Mouse (Mus musculus) hindbrain, embryonic 16.5 days (tissue): ENCODE data around the gene Wnt5b. TPM values are rescaled to one million over a fixed set of nuclear protein-coding genes. Genes with fewer than 3 reads are reported as not detected.

Source experiments
- ATAC-seq: fragments of 200-750 bp; cut with Nextera tagmentation; 2 replicates; pipeline ENCODE4 v1.8.0; 2017; ENCODE audit warnings: moderate TSS enrichment, moderate library complexity
- H3K27ac ChIP-seq: fragments of 300-500 bp; sonication (generic); 2 replicates; pipeline ENCODE4 v1.5.1; 2014; ENCODE audit warnings: low read depth, mild to moderate bottlenecking, control low read depth, low read length, moderate library complexity
- H3K27me3 ChIP-seq: fragments of 300-500 bp; sonication (generic); replicated peaks from 2 replicates; pipeline ENCODE4 v1.6.1; 2014; ENCODE audit warnings: low read length; ENCODE audit not compliant: control insufficient read depth, insufficient read depth
- H3K36me3 ChIP-seq: fragments of 300-500 bp; sonication (generic); 2 replicates; pipeline ENCODE4 v1.6.1; 2014; ENCODE audit warnings: mild to moderate bottlenecking, low read length, moderate library complexity, mixed read lengths; ENCODE audit not compliant: control insufficient read depth, insufficient read depth
- H3K4me1 ChIP-seq: fragments of 300-500 bp; sonication (generic); 2 replicates; pipeline ENCODE4 v1.6.1; 2014; ENCODE audit warnings: low read depth, low read length; ENCODE audit not compliant: control insufficient read depth, insufficient read depth
- H3K4me2 ChIP-seq: fragments of 300-500 bp; sonication (generic); 2 replicates; pipeline ENCODE4 v1.6.1; 2014; ENCODE audit warnings: mild to moderate bottlenecking, low read length, control low read depth, moderate library complexity
- H3K4me3 ChIP-seq: fragments of 300-500 bp; sonication (generic); 2 replicates; pipeline ENCODE4 v1.5.1; 2014; ENCODE audit warnings: mild to moderate bottlenecking, low read length, control low read depth, moderate library complexity
- H3K9ac ChIP-seq: fragments of 300-500 bp; sonication (generic); 2 replicates; pipeline ENCODE4 v1.6.1; 2014; ENCODE audit warnings: low read depth, mild to moderate bottlenecking, control low read depth, low read length, moderate library complexity
- H3K9me3 ChIP-seq: fragments of 300-500 bp; sonication (generic); 2 replicates; pipeline ENCODE4 v1.6.1; 2014; ENCODE audit warnings: mild to moderate bottlenecking, low read length, moderate library complexity; ENCODE audit not compliant: control insufficient read depth
- whole genome bisulfite sequencing: fragments of 180-500 bp; shearing (Covaris S2); extraction: QIAGEN DNeasy Blood & Tissue Kit; methylation state at CpG from one replicate; pipeline ENCODE4 v1.1.7; 2014; 5-methylcytosine and 5-hydroxymethylcytosine counted together
- polyA plus RNA-seq: library from polyadenylated mRNA; unstranded; fragments of >200 nt; fragmentation: Nextera tagmentation; extraction: Ambion mirVana; gene quantifications from 2 replicates; pipeline ENCODE4 v1.2.1, GENCODE M21; 2015

The Wnt5b gene
- polyA plus RNA-seq, 1 experiment from 2014 or later = 4.1 TPM

DNA sequence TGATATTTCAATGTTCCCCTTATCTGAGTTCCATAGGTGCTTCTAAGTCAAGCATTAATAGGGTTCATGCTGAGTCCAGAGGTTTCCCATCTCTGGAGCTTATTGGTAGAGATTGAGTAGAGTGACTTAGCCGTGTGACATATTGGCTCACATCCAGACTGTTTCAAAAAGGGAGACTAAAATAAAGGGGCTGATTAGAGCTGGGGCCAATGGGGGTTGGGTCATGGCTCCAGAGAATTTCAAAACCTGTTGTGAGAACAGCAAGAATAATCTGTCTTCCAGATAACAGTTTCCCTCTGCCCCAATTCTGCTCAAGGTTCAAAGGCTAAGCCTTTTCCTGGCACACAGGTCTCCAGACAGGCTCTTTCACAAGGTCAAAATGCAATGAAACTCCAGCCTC, 134.4 kb downstream of the Wnt5b start:
- no peak overlapping the region for H3K9ac ChIP-seq
- H3K36me3 ChIP-seq = no peaks in the 10 kb centered on the region
- no peaks in the 10 kb centered on the region for H3K4me1 ChIP-seq
- no peaks in the 10 kb centered on the region for H3K27me3 ChIP-seq
- H3K9me3 ChIP-seq = no peaks in the 10 kb centered on the region
- H3K4me2 ChIP-seq = no peak overlapping the region
- no peak overlapping the region for H3K4me3 ChIP-seq
- 47% methylated on average over 1 of the region's 1 CpGs for WGBS
- no peak overlapping the region for H3K27ac ChIP-seq
- no peak for ATAC-seq

DNA sequence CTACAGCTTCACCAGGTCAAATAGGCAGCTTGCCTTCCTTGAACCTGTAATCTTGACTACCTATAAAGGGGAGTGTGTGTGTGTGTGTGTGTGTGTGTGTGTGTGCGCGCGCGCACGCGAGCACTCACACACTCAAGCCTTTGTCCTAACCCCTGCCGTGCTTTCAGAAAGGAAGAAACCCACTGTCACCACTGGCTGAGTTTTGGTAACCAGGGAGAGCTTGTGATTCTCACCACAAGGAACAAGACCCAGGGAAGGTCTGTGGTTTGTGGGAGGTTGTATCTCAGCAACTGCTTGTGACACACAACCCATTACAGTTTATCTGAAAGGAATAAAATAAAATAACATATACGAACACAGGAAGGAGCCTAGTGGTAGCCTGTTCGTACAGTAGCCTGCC, 135.6 kb downstream of the Wnt5b start:
- no peaks in the 10 kb centered on the region for H3K9me3 ChIP-seq
- no peak overlapping the region for H3K27ac ChIP-seq
- no peaks in the 10 kb centered on the region for H3K36me3 ChIP-seq
- H3K4me2 ChIP-seq = no peak overlapping the region
- no peaks in the 10 kb centered on the region for H3K27me3 ChIP-seq
- no peak overlapping the region for H3K4me3 ChIP-seq
- WGBS = 54% methylated on average over 9 of the region's 9 CpGs
- H3K9ac ChIP-seq = no peak overlapping the region
- no peaks in the 10 kb centered on the region for H3K4me1 ChIP-seq
- no peak for ATAC-seq

DNA sequence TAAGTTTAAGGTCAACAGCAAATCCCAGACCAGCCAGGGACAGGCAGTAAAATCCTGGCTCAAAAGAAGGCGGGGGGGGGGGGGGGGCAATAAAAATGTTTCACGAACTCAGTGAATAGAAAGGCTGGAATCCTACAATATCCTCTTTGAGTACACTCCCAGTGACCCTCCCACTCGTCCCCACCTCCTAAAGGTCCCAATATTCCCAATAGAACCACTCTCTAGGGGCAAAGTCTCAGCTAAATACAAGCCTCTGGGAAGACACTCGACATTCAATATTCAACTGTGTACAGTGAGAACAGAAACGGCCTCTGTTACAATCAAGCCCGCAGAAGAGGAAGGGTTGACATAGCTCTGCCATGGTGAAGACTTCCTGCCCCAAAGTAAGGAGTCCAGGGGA, 136.3 kb downstream of the Wnt5b start:
- no peak overlapping the region for H3K27ac ChIP-seq
- H3K36me3 ChIP-seq = no peaks in the 10 kb centered on the region
- no peaks in the 10 kb centered on the region for H3K4me1 ChIP-seq
- no peak overlapping the region for H3K9ac ChIP-seq
- H3K9me3 ChIP-seq = no peaks in the 10 kb centered on the region
- no peak overlapping the region for H3K4me3 ChIP-seq
- 57% methylated on average over 6 of the region's 6 CpGs for WGBS
- no peak overlapping the region for H3K4me2 ChIP-seq
- no peak for ATAC-seq
- H3K27me3 ChIP-seq = no peaks in the 10 kb centered on the region

- no peaks in the 10 kb centered on the region for H3K4me1 ChIP-seq
- no peak overlapping the region for H3K9ac ChIP-seq
- no peaks in the 10 kb centered on the region for H3K36me3 ChIP-seq
- H3K9me3 ChIP-seq = no peaks in the 10 kb centered on the region
- no peak for ATAC-seq
- no peak overlapping the region for H3K4me3 ChIP-seq
- H3K27me3 ChIP-seq = no peaks in the 10 kb centered on the region
- no peak overlapping the region for H3K4me2 ChIP-seq
- 91% methylated on average over 8 of the region's 8 CpGs for WGBS
- H3K27ac ChIP-seq = no peak overlapping the region
Measured at GRCm38 (mm10) chr6:119406528-119406927, 137.6 kb downstream of the Wnt5b start.

GRCm38 (mm10) chr6:119405310-119405709, 138.8 kb downstream of the Wnt5b start:
- no peak overlapping the region for H3K4me2 ChIP-seq
- no peak overlapping the region for H3K4me3 ChIP-seq
- no peaks in the 10 kb centered on the region for H3K36me3 ChIP-seq
- ATAC-seq = no peak
- H3K27ac ChIP-seq = no peak overlapping the region
- no peaks in the 10 kb centered on the region for H3K9me3 ChIP-seq
- 83% methylated on average over 7 of the region's 7 CpGs for WGBS
- no peaks in the 10 kb centered on the region for H3K4me1 ChIP-seq
- H3K9ac ChIP-seq = no peak overlapping the region
- no peaks in the 10 kb centered on the region for H3K27me3 ChIP-seq

DNA sequence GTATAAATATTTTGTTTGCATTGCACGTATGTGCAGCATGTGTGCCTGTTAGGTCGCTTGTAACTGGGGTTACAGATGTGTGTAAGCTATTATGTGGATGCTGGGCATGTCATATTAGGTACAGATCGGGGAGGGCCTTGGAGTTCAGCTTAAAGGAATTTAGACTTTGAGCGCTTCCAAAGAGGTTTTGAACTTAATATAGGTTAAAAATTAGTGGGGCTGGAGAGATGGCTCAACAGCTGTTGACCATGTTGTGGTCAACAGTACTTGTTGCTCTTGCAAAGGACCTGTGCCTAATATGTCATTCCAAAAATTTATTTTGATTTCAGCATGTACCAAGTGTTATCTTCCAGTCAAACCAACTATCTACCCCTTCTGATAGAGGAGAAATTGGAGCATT, 139.3 kb downstream of the Wnt5b start:
- H3K4me3 ChIP-seq = no peak overlapping the region
- H3K27me3 ChIP-seq = no peaks in the 10 kb centered on the region
- H3K4me2 ChIP-seq = no peak overlapping the region
- no peaks in the 10 kb centered on the region for H3K36me3 ChIP-seq
- H3K9ac ChIP-seq = no peak overlapping the region
- H3K27ac ChIP-seq = no peak overlapping the region
- no peaks in the 10 kb centered on the region for H3K9me3 ChIP-seq
- ATAC-seq = no peak
- H3K4me1 ChIP-seq = no peaks in the 10 kb centered on the region
- 89% methylated on average over 4 of the region's 4 CpGs for WGBS

DNA sequence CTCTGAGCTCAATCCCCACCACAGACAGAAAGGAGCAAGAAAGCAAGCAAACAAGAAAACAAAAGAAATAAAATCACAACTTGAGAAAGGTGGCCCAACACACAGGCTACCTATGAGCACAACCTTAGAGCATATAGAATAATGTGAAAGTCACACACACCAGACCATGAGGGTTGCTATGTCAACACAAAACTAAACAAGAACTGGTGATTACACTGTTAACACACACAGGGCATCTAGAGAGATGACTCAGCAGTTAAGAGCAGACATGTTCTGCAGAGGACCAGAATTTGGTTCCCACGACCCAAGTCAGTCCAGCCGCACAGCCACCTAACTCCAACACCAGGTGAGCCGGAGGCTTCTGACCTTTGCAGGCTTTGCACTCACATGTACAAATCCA, 141.2 kb downstream of the Wnt5b start:
- no peak for ATAC-seq
- Histone ChIP-seq H3K9me3 (no peaks in the 10 kb centered on the region), H3K36me3 (no peaks in the 10 kb centered on the region), H3K27me3 (no peaks in the 10 kb centered on the region), H3K9ac (no peak overlapping the region), H3K4me1 (no peaks in the 10 kb centered on the region), H3K4me2 (no peak overlapping the region), H3K4me3 (no peak overlapping the region), H3K27ac (no peak overlapping the region)
- WGBS = 92% methylated on average over 3 of the region's 3 CpGs

GRCm38 (mm10) chr6:119401545-119402304, 142.4 kb downstream of the Wnt5b start:
- Histone ChIP-seq H3K4me1 (no peaks in the 10 kb centered on the region), H3K9me3 (no peaks in the 10 kb centered on the region), H3K4me3 (no peak overlapping the region), H3K36me3 (no peaks in the 10 kb centered on the region), H3K9ac (no peak overlapping the region), H3K27me3 (no peaks in the 10 kb centered on the region), H3K4me2 (no peak overlapping the region), H3K27ac (no peak overlapping the region)
- ATAC-seq = no peak
- 88% methylated on average over 8 of the region's 8 CpGs for WGBS

- H3K4me3 ChIP-seq = no peak overlapping the region
- H3K27ac ChIP-seq = no peak overlapping the region
- no peaks in the 10 kb centered on the region for H3K4me1 ChIP-seq
- H3K27me3 ChIP-seq = no peaks in the 10 kb centered on the region
- no peak overlapping the region for H3K9ac ChIP-seq
- no peaks in the 10 kb centered on the region for H3K36me3 ChIP-seq
- no peaks in the 10 kb centered on the region for H3K9me3 ChIP-seq
- 87% methylated on average over 3 of the region's 3 CpGs for WGBS
- H3K4me2 ChIP-seq = no peak overlapping the region
- no peak for ATAC-seq
Measured at GRCm38 (mm10) chr6:119400649-119401048, 143.5 kb downstream of the Wnt5b start.
